Mouse (Mus musculus) ovary, postnatal 10 days (tissue): ENCODE measurements at regions not wholly inside any gene's neighbourhood (a gene's known extent, or its start where the extent isn't known, plus 50 kb on each side); places are given as distances from the start of the nearest gene placed in this dataset.
A peak's percentile ranks its signal among the peaks of the same experiment; 100 is the strongest.

ENCODE experiments used
- DNase-seq: peaks from one replicate; pipeline ENCODE4 v3.0.0; 2022; ENCODE audit warnings: low spot score

- no peak for DNase-seq
Measured at GRCm38 (mm10) chr12:26534229-26535105, 65.5 kb downstream of the Cmpk2 start.

GRCm38 (mm10) chr12:26533641-26534151, 64.7 kb downstream of the Cmpk2 start:
- DNase-seq, result no peak

GRCm38 (mm10) chr12:26532823-26533640, 64.0 kb downstream of the Cmpk2 start:
- DNase-seq, result peak; percentile 70

GRCm38 (mm10) chr12:26532076-26532475, 63.1 kb downstream of the Cmpk2 start:
- DNase-seq, result no peak
